Mouse (Mus musculus) forebrain, embryonic 11.5 days (tissue): ENCODE data around the gene Lias. TPM values are rescaled to one million over a fixed set of nuclear protein-coding genes. Genes with fewer than 3 reads are reported as not detected.

ENCODE experiments used
- ATAC-seq: fragments of 200-750 bp; cut with Nextera tagmentation; replicated peaks from 2 replicates; pipeline ENCODE4 v1.8.0; 2017; ENCODE audit warnings: moderate TSS enrichment; ENCODE audit not compliant: low FRiP score
- DNase-seq: peaks from one replicate; pipeline ENCODE4 v3.0.0-alpha.2; 2017; ENCODE audit warnings: low spot score
- H3K27ac ChIP-seq: fragments of 300-500 bp; sonication (generic); 2 replicates; pipeline ENCODE4 v1.5.1; 2014; ENCODE audit warnings: low read depth, low read length
- H3K27me3 ChIP-seq: fragments of 300-500 bp; sonication (generic); 2 replicates; pipeline ENCODE4 v1.6.1; 2014; ENCODE audit warnings: mild to moderate bottlenecking, low read length, mixed read lengths; ENCODE audit not compliant: control insufficient read depth, insufficient read depth
- H3K36me3 ChIP-seq: fragments of 300-500 bp; sonication (generic); 2 replicates; pipeline ENCODE4 v1.6.1; 2014; ENCODE audit warnings: mild to moderate bottlenecking, low read length, moderate library complexity, mixed read lengths; ENCODE audit not compliant: control insufficient read depth, insufficient read depth
- H3K4me1 ChIP-seq: fragments of 300-500 bp; sonication (generic); replicated peaks from 2 replicates; pipeline ENCODE4 v1.6.1; 2014; ENCODE audit warnings: low read length, mixed read lengths; ENCODE audit not compliant: control insufficient read depth, insufficient read depth
- H3K4me2 ChIP-seq: fragments of 300-500 bp; sonication (generic); 2 replicates; pipeline ENCODE4 v1.6.1; 2014; ENCODE audit warnings: low read depth, mild to moderate bottlenecking, low read length, moderate library complexity, mixed read lengths; ENCODE audit not compliant: severe bottlenecking
- H3K4me3 ChIP-seq: fragments of 300-500 bp; sonication (generic); 2 replicates; pipeline ENCODE4 v1.5.1; 2014; ENCODE audit warnings: low read depth, low read length
- H3K9ac ChIP-seq: fragments of 300-500 bp; sonication (generic); 2 replicates; pipeline ENCODE4 v1.6.1; 2014; ENCODE audit warnings: low read length
- H3K9me3 ChIP-seq: fragments of 300-500 bp; sonication (generic); 2 replicates; pipeline ENCODE4 v1.6.1; 2016; ENCODE audit warnings: low read length, mixed read lengths; ENCODE audit not compliant: control insufficient read depth
- WGBS: fragments of 180-500 bp; shearing (Covaris S2); extraction: QIAGEN DNeasy Blood & Tissue Kit; methylation state at CpG from one replicate; pipeline ENCODE4 v1.1.7; 2014; 5-methylcytosine and 5-hydroxymethylcytosine counted together
- polyA plus RNA-seq: library from polyadenylated mRNA; unstranded; fragments of >200 nt; fragmentation: Nextera tagmentation; extraction: Ambion mirVana; gene quantifications from 2 replicates; pipeline ENCODE4 v1.2.1, GENCODE M21; 2014

Lias gene
- polyA plus RNA-seq, 1 experiment from 2014 or later: 67.5 TPM

DNA sequence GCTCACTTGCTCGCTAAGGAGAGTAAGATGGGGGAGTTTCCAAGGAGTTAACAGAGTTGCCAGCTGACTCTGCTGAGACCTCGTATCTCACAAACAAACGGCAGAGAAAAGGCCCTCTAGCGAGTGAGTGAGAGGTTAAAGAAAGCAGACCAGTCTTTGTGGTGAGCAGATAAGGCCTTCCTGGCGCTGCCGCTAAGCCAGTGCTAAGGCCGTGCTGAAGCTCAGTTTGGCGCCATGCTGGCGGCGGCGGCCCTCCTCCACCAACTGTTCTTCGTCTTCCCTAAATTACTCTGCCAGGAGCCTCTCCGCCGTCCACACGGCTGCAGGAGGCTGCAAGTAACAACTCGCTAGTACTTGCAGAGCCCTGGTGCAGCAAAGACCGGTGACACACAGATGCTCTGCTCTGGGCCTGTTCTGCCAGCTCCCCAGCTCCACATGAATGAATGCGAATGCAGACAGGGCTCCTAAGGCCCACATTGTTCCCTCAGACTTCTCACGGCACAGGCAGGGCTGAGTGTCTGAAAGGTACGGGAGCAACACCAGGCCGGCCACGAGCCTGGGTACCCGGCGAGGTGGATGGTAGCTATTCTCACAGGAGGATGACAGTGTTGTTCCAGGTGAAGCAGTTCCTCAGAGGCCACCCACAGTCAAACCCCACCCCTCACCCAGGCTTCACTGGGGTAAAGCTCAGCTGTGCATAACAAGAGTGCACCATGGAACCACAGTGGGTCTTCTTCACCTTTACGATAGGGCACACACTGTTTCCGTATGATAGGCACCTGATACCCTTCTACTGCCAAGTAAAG lies 24.6 kb downstream of the Lias start:
- no peak overlapping the region; the same call in 1 of the 2 replicates for H3K27ac ChIP-seq

GRCm38 (mm10) chr5:65419136-65419535 lies 27.8 kb downstream of the Lias start:
- ATAC-seq (no peak), DNase-seq (no peak)
- no peak overlapping the region for H3K9ac ChIP-seq
- no peak overlapping the region for H3K4me3 ChIP-seq
- no peak overlapping the region for H3K4me2 ChIP-seq
- H3K27me3 ChIP-seq: no peaks in the 10 kb centered on the region
- H3K4me1 ChIP-seq: 0 out of 2 replicates have a peak, but pooled peaks cover 2% of the 10 kb centered on the region
- H3K36me3 ChIP-seq: no peaks in the 10 kb centered on the region; the same call in 1 of the 2 replicates
- WGBS: 81% methylated on average over 10 of the region's 10 CpGs
- H3K27ac ChIP-seq: no peak overlapping the region
- no peaks in the 10 kb centered on the region for H3K9me3 ChIP-seq

More for the DNA sequence above, 24.6 kb downstream of the Lias start:
- Histone ChIP-seq H3K4me2 (peak overlapping the region; percentile 26; the same call in 1 of the 2 replicates), H3K27me3 (no peaks in the 10 kb centered on the region), H3K4me3 (no peak overlapping the region), H3K9me3 (no peaks in the 10 kb centered on the region), H3K36me3 (no peaks in the 10 kb centered on the region; the same call in 1 of the 2 replicates), H3K4me1 (0 out of 2 replicates have a peak, but pooled peaks cover 2% of the 10 kb centered on the region), H3K9ac (peak overlapping the region; percentile 53)
- DNase-seq (peak; percentile 63), ATAC-seq (0 out of 2 replicates have a peak, but pooled peaks have one; percentile 39)
- WGBS: 15% methylated on average over 26 of the region's 26 CpGs

DNA sequence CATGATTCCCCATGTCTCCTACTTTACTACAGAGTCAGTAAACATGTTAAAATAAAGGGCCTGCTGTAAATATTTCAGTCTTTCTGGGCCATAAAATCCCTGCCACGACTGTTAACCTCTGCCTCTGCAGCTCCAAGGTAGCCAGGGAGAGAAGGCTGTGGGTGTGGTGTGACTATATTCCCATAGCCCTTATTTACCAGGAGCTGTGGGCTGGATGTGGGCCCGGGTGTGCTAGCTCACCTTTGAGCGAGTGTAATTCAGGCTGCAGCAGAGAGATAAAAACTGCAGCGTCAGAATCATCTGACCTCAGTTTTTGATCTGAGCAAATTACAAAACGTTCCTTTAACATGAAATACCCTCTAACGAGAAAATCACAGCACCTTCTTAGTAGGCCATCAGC lies 29.5 kb downstream of the Lias start:
- no peaks in the 10 kb centered on the region for H3K4me1 ChIP-seq
- no peaks in the 10 kb centered on the region for H3K27me3 ChIP-seq
- no peak overlapping the region for H3K4me2 ChIP-seq
- no peak overlapping the region for H3K9ac ChIP-seq
- no peaks in the 10 kb centered on the region for H3K9me3 ChIP-seq
- H3K36me3 ChIP-seq: no peaks in the 10 kb centered on the region; the same call in 1 of the 2 replicates
- DNase-seq (no peak), ATAC-seq (no peak)
- WGBS: 81% methylated on average over 6 of the region's 6 CpGs
- no peak overlapping the region for H3K4me3 ChIP-seq
- H3K27ac ChIP-seq: no peak overlapping the region

DNA sequence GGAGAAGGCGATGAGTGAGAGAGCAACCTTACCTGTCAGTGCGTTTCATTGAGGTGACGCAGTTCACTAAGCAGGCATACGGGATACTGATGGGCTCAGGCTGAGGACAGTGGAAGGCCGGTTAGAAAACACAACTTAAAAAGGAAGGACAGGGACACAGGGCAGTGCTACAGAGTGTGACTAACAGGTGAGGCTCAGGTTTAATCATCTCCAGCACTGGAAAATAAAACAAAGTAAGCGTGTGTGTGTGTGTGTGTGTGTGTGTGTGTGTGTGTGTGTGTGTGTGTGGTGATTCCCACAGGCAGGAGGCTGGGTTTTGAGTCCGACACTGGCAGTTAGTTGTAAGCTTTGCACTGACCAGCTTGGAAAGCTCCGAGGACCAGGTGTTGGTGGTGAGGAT lies 31.5 kb downstream of the Lias start:
- H3K36me3 ChIP-seq: no peaks in the 10 kb centered on the region; the same call in 1 of the 2 replicates
- H3K27me3 ChIP-seq: no peaks in the 10 kb centered on the region
- DNase-seq (no peak), ATAC-seq (no peak)
- no peaks in the 10 kb centered on the region for H3K9me3 ChIP-seq
- no peak overlapping the region for H3K27ac ChIP-seq
- H3K4me2 ChIP-seq: no peak overlapping the region
- H3K4me1 ChIP-seq: no peaks in the 10 kb centered on the region
- H3K4me3 ChIP-seq: no peak overlapping the region
- WGBS: 92% methylated on average over 8 of the region's 8 CpGs
- H3K9ac ChIP-seq: no peak overlapping the region

DNA sequence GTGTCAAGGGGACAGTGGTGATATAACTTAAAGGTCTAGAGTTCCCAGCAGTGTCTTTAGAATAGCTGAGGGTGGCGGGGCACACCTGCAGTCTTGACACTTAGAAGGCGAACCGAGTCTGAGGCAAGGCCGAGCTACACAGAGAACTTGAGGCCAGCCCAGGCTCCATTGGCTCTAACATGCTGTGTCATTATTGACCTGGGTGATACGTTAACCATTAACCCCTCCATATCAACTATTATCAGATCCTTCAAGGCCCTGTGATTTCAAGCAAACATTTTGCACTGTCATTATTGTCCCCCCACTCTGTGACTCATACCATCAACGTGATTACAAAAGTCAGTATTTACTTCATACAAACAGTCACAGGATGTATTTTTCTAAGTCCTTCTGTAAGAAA lies 32.9 kb downstream of the Lias start:
- Histone ChIP-seq H3K27ac (no peak overlapping the region), H3K4me1 (no peaks in the 10 kb centered on the region), H3K9me3 (no peaks in the 10 kb centered on the region), H3K27me3 (no peaks in the 10 kb centered on the region), H3K9ac (no peak overlapping the region), H3K36me3 (no peaks in the 10 kb centered on the region; the same call in 1 of the 2 replicates), H3K4me3 (no peak overlapping the region), H3K4me2 (no peak overlapping the region)
- no peak for ATAC-seq
- WGBS: 93% methylated on average over 6 of the region's 6 CpGs
- DNase-seq: no peak

DNA sequence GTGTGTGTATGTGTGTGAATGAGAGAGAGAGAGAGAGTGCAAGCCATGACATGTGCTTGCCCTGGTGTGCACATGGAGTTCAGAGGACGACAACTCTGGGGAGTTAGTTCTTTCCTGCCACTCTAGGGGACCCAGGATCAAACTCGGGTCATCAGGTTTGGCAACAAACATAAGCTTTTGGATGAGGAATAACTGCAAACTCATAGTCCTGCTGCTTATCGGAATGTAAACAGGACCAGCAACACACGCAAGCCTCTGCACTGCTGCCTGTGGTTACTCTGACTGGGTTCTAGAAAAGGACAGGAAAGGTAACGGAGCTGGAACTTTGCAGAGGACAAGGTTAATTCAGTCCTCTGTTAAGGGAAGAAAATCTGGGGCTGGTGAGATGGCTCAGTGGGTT lies 34.0 kb downstream of the Lias start:
- Histone ChIP-seq H3K9me3 (no peaks in the 10 kb centered on the region), H3K36me3 (no peaks in the 10 kb centered on the region; the same call in 1 of the 2 replicates), H3K4me3 (no peak overlapping the region), H3K4me1 (no peaks in the 10 kb centered on the region), H3K27me3 (no peaks in the 10 kb centered on the region), H3K9ac (no peak overlapping the region), H3K4me2 (no peak overlapping the region), H3K27ac (no peak overlapping the region)
- DNase-seq (no peak), ATAC-seq (no peak)
- 88% methylated on average over 5 of the region's 5 CpGs for WGBS

GRCm38 (mm10) chr5:65428321-65428720 lies 37.0 kb downstream of the Lias start:
- Histone ChIP-seq H3K36me3 (no peaks in the 10 kb centered on the region), H3K4me3 (no peak overlapping the region), H3K27me3 (no peaks in the 10 kb centered on the region), H3K9me3 (no peaks in the 10 kb centered on the region), H3K9ac (no peak overlapping the region), H3K4me1 (no peaks in the 10 kb centered on the region), H3K27ac (no peak overlapping the region), H3K4me2 (no peak overlapping the region)
- 36% methylated on average over 4 of the region's 4 CpGs for whole genome bisulfite sequencing
- no peak for ATAC-seq
- no peak for DNase-seq

DNA sequence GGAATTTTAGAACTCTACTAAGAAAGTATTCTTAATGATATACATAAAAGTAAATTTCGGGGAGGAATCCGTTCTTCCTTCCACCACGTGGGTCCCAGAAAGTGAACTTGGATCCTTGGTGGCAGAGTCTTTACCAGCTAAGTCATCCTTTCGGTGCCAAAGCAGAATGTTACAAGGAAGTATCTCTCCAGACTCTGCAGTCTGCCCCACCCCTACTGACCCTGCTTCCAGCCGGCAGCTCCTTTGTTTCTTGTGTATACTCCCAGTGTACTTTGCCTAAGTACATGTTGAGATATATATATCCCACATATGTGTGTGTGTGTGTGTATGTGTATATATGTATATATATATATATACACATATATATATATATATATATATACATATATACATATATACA lies 38.1 kb downstream of the Lias start:
- no peaks in the 10 kb centered on the region for H3K4me1 ChIP-seq
- ATAC-seq (no peak), DNase-seq (no peak)
- no peak overlapping the region for H3K27ac ChIP-seq
- no peak overlapping the region for H3K9ac ChIP-seq
- no peaks in the 10 kb centered on the region for H3K27me3 ChIP-seq
- H3K9me3 ChIP-seq: no peaks in the 10 kb centered on the region
- WGBS: 95% methylated on average over 5 of the region's 5 CpGs
- H3K36me3 ChIP-seq: no peaks in the 10 kb centered on the region
- H3K4me2 ChIP-seq: no peak overlapping the region
- H3K4me3 ChIP-seq: no peak overlapping the region
